Mouse (Mus musculus): Measurements from ENCODE around the gene Commd1. TPM values are rescaled to one million over a fixed set of nuclear protein-coding genes. Genes with fewer than 3 reads are reported as not detected.
A peak's percentile ranks its signal among the peaks of the same experiment; 100 is the strongest.

Commd1 gene
- total RNA-seq (2022): 100 to 1,000 TPM; 133 to 141 (median 141) TPM

GRCm38 (mm10) chr11:22981984-22982757, at the start of gene Commd1, which contains the start of gene Gm28048:
TSS of gene Commd1 (minus strand) at chr11:22982382.
TSS of gene Gm28048 (minus strand) at chr11:22982090.
- peak; percentile 96 for DNase-seq (ENCODE audit: low spot score)

DNA sequence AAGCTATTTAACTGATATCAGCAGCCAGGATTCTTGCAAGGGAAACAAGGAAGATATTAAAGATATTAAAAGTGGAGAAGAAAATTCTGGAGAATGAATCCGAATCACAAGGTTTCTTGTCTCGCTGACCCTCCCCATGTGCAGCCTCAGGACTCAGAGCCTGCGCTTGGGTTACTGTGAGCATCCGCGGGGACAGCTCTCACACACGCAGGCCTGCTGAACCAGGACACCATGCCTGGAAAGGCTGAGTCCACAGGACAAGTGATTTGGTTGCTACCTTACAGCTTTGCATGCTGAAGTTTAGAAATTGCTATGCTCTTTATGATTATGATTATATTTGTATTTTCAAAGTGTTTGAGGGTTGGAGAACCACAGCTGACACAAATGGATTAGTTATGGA, 47.2 kb upstream of the Commd1 start:
- no peak for DNase-seq (ENCODE audit: low spot score)

GRCm38 (mm10) chr11:23028957-23029356, 46.8 kb upstream of the Commd1 start:
- DNase-seq (ENCODE audit: low spot score): no peak

- no peak for DNase-seq (ENCODE audit: low spot score)
Measured at GRCm38 (mm10) chr11:23024169-23024568, 42.0 kb upstream of the Commd1 start.

GRCm38 (mm10) chr11:23023155-23023554, 41.0 kb upstream of the Commd1 start:
- DNase-seq (ENCODE audit: low spot score): no peak

DNA sequence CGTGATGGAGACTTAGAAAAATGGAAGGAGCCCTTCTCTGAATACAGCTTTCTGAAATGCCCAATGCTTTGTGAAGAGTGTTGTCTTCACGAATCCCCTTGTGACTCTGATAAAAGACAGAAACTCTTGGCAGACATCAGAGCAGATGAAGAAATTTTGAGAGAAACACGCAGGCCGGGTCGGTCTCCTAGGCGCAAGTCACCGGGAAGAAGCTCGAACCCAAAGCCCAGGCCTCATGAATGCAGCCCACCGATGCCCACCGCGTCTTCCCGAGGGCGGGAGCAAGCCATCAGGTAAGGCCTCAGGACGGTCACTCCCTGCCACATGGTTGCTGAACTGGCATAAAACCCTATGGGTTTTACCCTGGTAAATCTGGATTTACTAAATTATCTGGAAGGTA, 38.7 kb upstream of the Commd1 start:
- DNase-seq (ENCODE audit: low spot score): no peak

- DNase-seq (ENCODE audit: low spot score): no peak
Measured at GRCm38 (mm10) chr11:23020116-23020770, 38.1 kb upstream of the Commd1 start.

GRCm38 (mm10) chr11:23017943-23018342, 35.8 kb upstream of the Commd1 start:
- DNase-seq (ENCODE audit: low spot score): no peak

DNA sequence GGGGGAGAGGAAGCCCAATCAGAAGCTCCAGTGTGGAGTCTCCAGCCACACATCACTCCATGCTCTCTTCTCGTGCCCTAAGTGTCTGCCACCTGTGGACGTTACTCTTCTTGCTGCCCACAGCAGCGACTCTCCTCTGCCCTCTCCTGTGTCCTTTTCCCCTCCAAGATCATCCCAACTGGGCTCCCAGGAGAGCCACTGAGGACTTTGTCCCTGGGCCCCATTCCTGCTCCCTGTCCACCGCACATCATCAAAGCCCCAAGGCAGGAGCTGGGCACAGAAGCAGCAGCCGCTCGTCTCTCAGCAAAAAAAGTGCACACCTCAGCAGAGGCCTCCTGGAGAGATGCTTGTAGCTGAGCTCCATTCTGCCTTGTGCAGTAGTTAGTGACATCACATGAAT, 32.8 kb upstream of the Commd1 start:
- no peak for DNase-seq (ENCODE audit: low spot score)

DNA sequence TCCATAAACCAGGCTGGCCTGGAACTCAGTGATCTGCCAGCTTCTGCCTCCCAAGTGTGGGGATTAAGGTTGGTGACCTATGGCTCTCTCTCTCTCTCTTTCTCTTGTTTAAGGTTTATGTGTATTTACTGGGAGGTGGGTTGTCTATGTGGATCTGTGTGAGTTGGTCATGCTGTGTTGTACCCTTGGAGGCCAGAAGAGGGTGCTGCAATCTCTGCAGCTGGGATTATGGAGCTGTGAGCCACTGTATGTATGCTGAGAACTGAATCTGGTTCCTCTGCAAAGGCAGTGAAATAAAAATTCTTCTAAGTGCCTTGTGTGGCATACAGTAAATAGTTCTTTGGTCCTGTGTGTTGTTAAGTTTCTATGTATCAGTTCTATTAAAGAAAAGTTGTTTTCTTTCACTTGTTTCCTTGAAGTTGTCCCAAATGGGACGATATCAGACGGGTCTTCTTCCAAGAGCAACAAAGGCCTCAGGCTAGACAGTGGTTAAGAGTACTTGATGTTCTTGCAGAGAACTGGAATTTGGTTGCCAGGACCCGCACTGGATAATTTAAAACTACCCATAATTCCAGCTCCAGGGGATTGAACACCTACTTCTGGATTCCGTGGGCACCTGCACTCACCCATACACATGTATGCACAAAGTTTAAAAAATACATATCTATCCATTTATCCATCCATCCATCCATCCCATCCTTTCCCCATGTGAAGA, 31.6 kb upstream of the Commd1 start:
- no peak for DNase-seq (ENCODE audit: low spot score)

GRCm38 (mm10) chr11:23013096-23013495, 30.9 kb upstream of the Commd1 start:
- DNase-seq (ENCODE audit: low spot score): no peak

DNA sequence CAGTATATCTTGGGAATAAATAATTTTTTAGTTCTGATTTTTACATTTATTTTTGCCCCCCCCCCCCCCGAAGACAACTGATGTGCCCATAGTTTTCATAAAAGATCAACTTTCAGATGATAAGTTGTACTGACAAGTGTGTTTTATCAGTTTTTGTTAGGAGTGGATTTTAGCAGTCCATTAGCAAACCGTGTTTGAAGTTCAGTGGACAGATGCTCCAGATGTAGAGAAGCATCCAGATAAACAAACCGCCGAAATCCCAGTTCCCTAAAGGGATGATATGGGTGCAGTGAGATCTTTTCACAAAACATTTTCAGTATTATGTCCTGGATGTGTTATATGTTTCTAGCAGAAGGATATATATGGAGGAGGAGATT, 26.6 kb upstream of the Commd1 start:
- no peak for DNase-seq (ENCODE audit: low spot score)

- peak; percentile 70 for DNase-seq (ENCODE audit: low spot score)
Measured at GRCm38 (mm10) chr11:23008181-23008823, 26.1 kb upstream of the Commd1 start.

- peak; percentile 97 for DNase-seq (ENCODE audit: low spot score)
Measured at GRCm38 (mm10) chr11:23007481-23008180, 25.4 kb upstream of the Commd1 start, which contains the start of gene Fam161a. TSS of gene Fam161a (plus strand) at chr11:23007531.

DNA sequence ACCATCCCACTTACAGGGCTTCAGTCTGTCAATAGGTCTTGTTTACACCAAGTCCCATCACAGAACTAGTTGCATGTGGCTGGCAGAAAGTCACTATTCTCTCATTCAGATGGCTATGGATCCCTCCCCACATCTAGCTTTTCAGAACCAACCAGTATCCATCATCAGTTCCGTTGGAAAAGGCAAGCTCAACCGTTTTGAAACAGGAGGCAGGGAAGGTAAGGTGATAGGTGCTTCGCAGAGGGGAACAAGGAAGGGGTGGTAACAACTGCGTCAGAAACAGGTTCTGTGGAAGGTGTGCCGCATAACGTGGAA, 24.9 kb upstream of the Commd1 start:
- DNase-seq (ENCODE audit: low spot score): no peak

DNA sequence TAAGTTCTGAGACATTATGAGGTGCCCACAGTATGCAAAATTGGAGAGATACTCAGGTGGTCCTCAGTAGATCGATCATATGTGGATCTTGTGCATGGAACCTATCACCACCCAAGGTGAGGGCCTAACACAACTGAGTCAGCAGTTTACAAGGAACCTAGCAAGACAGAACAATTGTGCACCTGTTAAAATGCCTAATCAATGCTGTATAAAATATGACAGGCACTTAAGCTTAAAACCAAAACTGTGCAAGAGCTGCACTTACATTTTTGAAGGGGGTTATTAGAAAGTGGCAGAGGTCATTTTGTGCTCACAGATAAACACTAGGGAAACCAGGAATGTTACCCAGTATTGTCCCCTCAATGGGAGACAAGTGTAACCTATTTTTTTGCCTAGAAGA, 23.1 kb upstream of the Commd1 start:
- DNase-seq (ENCODE audit: low spot score): no peak

DNA sequence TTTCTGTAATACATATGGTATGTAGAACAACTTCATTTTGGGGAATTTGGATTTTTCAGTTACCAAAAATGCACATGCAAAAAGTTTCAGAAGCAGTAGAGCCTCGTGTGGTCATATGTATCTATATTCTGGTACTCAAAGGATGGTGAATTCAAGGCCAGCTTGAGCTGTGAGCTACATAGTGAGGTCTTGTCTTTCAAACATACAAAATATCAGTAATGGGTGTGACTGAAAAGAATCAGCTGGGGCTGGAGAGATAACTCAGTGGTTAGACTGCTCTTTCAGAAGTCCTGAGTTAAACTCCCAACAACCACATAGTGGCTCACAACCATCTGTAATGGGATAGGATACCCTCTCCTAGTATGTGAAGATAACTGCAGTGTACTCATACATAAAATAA, 16.1 kb upstream of the Commd1 start:
- DNase-seq (ENCODE audit: low spot score): no peak

DNA sequence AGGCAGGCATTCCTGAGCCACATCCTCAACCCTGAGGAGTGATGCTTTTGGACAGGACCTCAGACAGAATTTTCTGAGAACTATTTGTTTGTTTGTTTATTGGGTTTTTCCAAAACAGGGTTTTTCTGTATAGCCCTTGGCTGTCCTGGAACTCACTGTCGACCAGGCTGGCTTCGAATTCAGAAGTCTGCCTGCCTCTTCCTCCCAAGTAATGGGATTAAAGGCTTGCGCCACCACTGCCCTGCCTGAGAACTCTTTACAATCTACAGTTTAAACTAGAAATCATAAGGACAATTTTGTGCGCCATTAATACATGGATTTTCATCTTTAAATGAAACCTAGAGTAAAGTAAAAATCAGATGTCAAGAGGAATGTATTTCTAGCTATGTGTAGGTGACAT, 13.3 kb upstream of the Commd1 start:
- DNase-seq (ENCODE audit: low spot score): no peak

DNA sequence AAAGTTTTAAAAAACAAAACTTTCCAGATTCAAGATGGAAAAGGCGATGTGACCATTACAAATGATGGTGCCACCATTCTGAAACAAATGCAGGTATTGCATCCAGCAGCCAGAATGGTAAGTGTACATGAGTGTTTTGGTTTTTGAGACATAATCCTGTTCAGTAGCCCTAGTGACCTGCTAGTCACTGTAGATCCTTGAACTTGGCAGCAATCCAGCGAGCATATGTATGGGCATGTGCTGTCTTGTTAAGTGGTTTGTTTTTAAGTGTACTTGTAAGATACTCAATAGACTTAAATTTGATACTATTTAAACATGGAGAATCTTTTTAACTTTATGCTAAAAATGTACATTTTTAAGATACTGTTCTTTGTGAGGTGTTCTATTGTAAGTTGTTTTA, 12.1 kb upstream of the Commd1 start:
- no peak for DNase-seq (ENCODE audit: low spot score)

- DNase-seq (ENCODE audit: low spot score): no peak
Measured at GRCm38 (mm10) chr11:22991218-22991835, 9.1 kb upstream of the Commd1 start.
